ENCODE assay signal across 8 mouse cellular contexts in the genomic region with DNA sequence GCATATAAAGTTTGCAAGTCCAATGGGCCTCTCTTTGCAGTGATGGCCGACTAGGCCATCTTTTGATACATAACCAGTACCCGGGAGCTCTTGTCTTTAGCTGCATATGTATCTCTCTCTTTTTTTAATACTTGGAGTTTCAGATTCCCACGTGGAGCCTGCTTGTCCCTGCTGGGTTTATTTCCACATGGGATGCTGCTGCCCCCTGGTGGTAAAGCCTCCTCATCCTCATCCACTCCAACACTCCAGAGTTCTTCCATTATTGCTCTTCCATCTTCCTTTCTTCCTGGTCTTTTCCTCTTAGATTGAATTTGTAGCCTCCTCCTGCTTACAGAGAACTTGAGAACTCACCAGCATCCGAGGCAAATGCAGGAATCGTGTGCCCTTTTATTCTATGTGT. TPM values are rescaled to one million over a fixed set of nuclear protein-coding genes. Genes with fewer than 3 reads are reported as not detected.
DNase-seq lines count a peak whose midpoint lies in the region; ATAC-seq and TF ChIP-seq lines count a peak whose summit lies in the region.

No protein-coding gene starts in this region.

- H3K27ac ChIP-seq in CH12.LX (ENCODE audit: insufficient read depth, low read depth) = no peak overlapping the region
- H3K27ac ChIP-seq in forebrain, embryonic 16.5 days (ENCODE audit: low read length) = no peak overlapping the region
- H3K27ac ChIP-seq in lung, postnatal 0 days (ENCODE audit: low read length) = no peak overlapping the region
- no peak overlapping the region for H3K27ac ChIP-seq in stomach, postnatal 0 days (replicated peaks)

- no peak overlapping the region for H3K4me3 ChIP-seq in CH12.LX (replicated peaks in 1 of 3; ENCODE audit: low read depth in 2 of 3, low read length in 2 of 3, poor library complexity in 1 of 3)
- no peak overlapping the region for H3K4me3 ChIP-seq in forebrain, embryonic 16.5 days (replicated peaks; ENCODE audit: low read length)
- no peak overlapping the region for H3K4me3 ChIP-seq in lung, postnatal 0 days (ENCODE audit: low read depth, low read length)
- H3K4me3 ChIP-seq in stomach, postnatal 0 days (ENCODE audit: low read depth, low read length) = no peak overlapping the region

- dilution Hi-C loops in CH12.LX (cut with MboI; ENCODE audit: extremely low pct_ligation_motif_present, extremely low pct_unique_long_range_greater_than_20kb, low sequenced_read_pairs) = no loop called here

- TF ChIP-seq RAD21 in CH12.LX (IDR thresholded peaks at IDR 0.05; ENCODE audit: low read depth, low read length) = peak; percentile 45

- in situ Hi-C loops in CH12.LX (cut with MboI; ENCODE audit: low pct_ligation_motif_present, low pct_unique_long_range_greater_than_20kb, low sequenced_read_pairs) = loop anchor here (25.0 kb wide), 1 partner anchor 535 kb away; the partner anchor contains the start of gene Kcnh1

- TF ChIP-seq POLR2A in CH12.LX (IDR thresholded peaks at IDR 0.05; ENCODE audit: low read depth, low read length) = no peak

- H3K27me3 ChIP-seq in CH12.LX (replicated peaks) = peaks cover 2% of the 10 kb centered on the region
- no peaks in the 10 kb centered on the region for H3K27me3 ChIP-seq in forebrain, embryonic 16.5 days (replicated peaks; ENCODE audit: control insufficient read depth, insufficient read depth, low read length)
- H3K27me3 ChIP-seq in lung, postnatal 0 days (replicated peaks; ENCODE audit: insufficient read depth, low read length) = no peaks in the 10 kb centered on the region
- no peaks in the 10 kb centered on the region for H3K27me3 ChIP-seq in stomach, postnatal 0 days (ENCODE audit: control insufficient read depth, insufficient read depth, low read length)

- no peaks in the 10 kb centered on the region for H3K36me3 ChIP-seq in CH12.LX (replicated peaks in 1 of 2; ENCODE audit: control insufficient read depth in 1 of 2, insufficient read depth in 1 of 2, low read length in 1 of 2)
- H3K36me3 ChIP-seq in forebrain, embryonic 16.5 days (ENCODE audit: control insufficient read depth, insufficient read depth) = no peaks in the 10 kb centered on the region
- no peaks in the 10 kb centered on the region for H3K36me3 ChIP-seq in lung, postnatal 0 days (ENCODE audit: insufficient read depth, low read length)
- no peaks in the 10 kb centered on the region for H3K36me3 ChIP-seq in stomach, postnatal 0 days (ENCODE audit: control insufficient read depth, insufficient read depth, low read length)

- DNase-seq in gastrocnemius, adult 18-20 months (ENCODE audit: low spot score) = peak; percentile 40
- no peak for DNase-seq in gastrocnemius, postnatal 25 days
- DNase-seq in CH12.LX (ENCODE audit: extremely low read depth) = peak; percentile 50
- peak; percentile 18 for DNase-seq in c-Kit-positive CD71-negative TER-119-negative erythroid progenitor cells, embryonic 14.5 days (ENCODE audit: low read depth)
- DNase-seq in layer of hippocampus, adult 18-20 months (ENCODE audit: low spot score in 2 of 2) = peak; percentile 39 to 79
- DNase-seq in lung, postnatal 0 days (ENCODE audit: low spot score) = peak; percentile 74
- DNase-seq in stomach, postnatal 0 days (ENCODE audit: low spot score) = peak; percentile 75

- H3K4me2 ChIP-seq in CH12.LX (ENCODE audit: insufficient read depth, low read depth, poor library complexity, severe bottlenecking) = no peak overlapping the region
- no peak overlapping the region for H3K4me2 ChIP-seq in forebrain, embryonic 16.5 days (ENCODE audit: low read length)
- no peak overlapping the region for H3K4me2 ChIP-seq in lung, postnatal 0 days (replicated peaks; ENCODE audit: low read depth, low read length)
- no peak overlapping the region for H3K4me2 ChIP-seq in stomach, postnatal 0 days (replicated peaks; ENCODE audit: low read depth)

- H3K9ac ChIP-seq in CH12.LX (ENCODE audit: insufficient read depth, low read depth) = no peak overlapping the region
- no peak overlapping the region for H3K9ac ChIP-seq in forebrain, embryonic 16.5 days (replicated peaks; ENCODE audit: low read depth, low read length)
- H3K9ac ChIP-seq in lung, postnatal 0 days (replicated peaks; ENCODE audit: low read depth) = no peak overlapping the region
- H3K9ac ChIP-seq in stomach, postnatal 0 days (ENCODE audit: low read length) = no peak overlapping the region

- TF ChIP-seq CTCF in CH12.LX (conservative IDR thresholded peaks at IDR 0.05 in 1 of 2, IDR thresholded peaks at IDR 0.05 in 1 of 2; ENCODE audit: low read depth in 2 of 2, low read length in 2 of 2) = peak; percentile 65 to 77
- TF ChIP-seq CTCF in lung, postnatal 0 days (IDR thresholded peaks at IDR 0.05) = peak; percentile 84
- TF ChIP-seq CTCF in stomach, postnatal 0 days (IDR thresholded peaks at IDR 0.05; ENCODE audit: low read depth) = peak; percentile 83

- no peaks in the 10 kb centered on the region; a peak in 1 of 4 replicates for H3K4me1 ChIP-seq in CH12.LX (ENCODE audit: control insufficient read depth in 1 of 2, insufficient read depth in 2 of 2)
- peaks cover 3% of the 10 kb centered on the region; the same call in 1 of the 2 replicates for H3K4me1 ChIP-seq in forebrain, embryonic 16.5 days (replicated peaks; ENCODE audit: control insufficient read depth, insufficient read depth, low read length)
- no peaks in the 10 kb centered on the region for H3K4me1 ChIP-seq in lung, postnatal 0 days (ENCODE audit: insufficient read depth, low read depth, low read length)
- H3K4me1 ChIP-seq in stomach, postnatal 0 days (replicated peaks; ENCODE audit: control insufficient read depth, insufficient read depth) = no peaks in the 10 kb centered on the region

- ATAC-seq in forebrain, embryonic 16.5 days = peak; percentile 37; the same call in 1 of the 2 replicates
- no peak for ATAC-seq in lung, postnatal 0 days
- ATAC-seq in stomach, postnatal 0 days (ENCODE audit: low FRiP score, low TSS enrichment) = no peak

- H3K9me3 ChIP-seq in CH12.LX (replicated peaks; ENCODE audit: low read length) = no peaks in the 10 kb centered on the region
- H3K9me3 ChIP-seq in forebrain, embryonic 16.5 days (ENCODE audit: control insufficient read depth, low read length) = no peaks in the 10 kb centered on the region
- H3K9me3 ChIP-seq in lung, postnatal 0 days (ENCODE audit: low read length) = no peaks in the 10 kb centered on the region
- H3K9me3 ChIP-seq in stomach, postnatal 0 days (ENCODE audit: control insufficient read depth, low read length) = no peaks in the 10 kb centered on the region

- no peak for TF ChIP-seq EP300 in CH12.LX (IDR thresholded peaks at IDR 0.05; ENCODE audit: low read length)
- TF ChIP-seq EP300 in lung, postnatal 0 days (IDR thresholded peaks at IDR 0.05) = no peak
- no peak for TF ChIP-seq EP300 in stomach, postnatal 0 days (optimal IDR thresholded peaks at IDR 0.05)

- 26% methylated on average over 5 of the region's 5 CpGs for WGBS in forebrain, embryonic 16.5 days
- 20% methylated on average over 5 of the region's 5 CpGs for WGBS in lung, postnatal 0 days
- WGBS in stomach, postnatal 0 days = 19% methylated on average over 5 of the region's 5 CpGs

- no peaks in the 10 kb centered on the region for H3K79me2 ChIP-seq in CH12.LX (replicated peaks; ENCODE audit: control insufficient read depth, extremely low read depth, insufficient read depth, poor library complexity, severe bottlenecking)

TF ChIP-seq in CH12.LX, 34 proteins besides CTCF, POLR2A, EP300 and RAD21:
- TF ChIP-seq SMC3 (IDR thresholded peaks at IDR 0.05; ENCODE audit: low read depth, low read length) (peak; percentile 45; the same call in 1 of the 2 replicates), JUN (IDR thresholded peaks at IDR 0.05; ENCODE audit: insufficient read depth, low read depth, low read length) (no peak), MYC (IDR thresholded peaks at IDR 0.05; ENCODE audit: low read depth, low read length) (peak; percentile 57; the same call in 1 of the 2 replicates), IRF4 (IDR thresholded peaks at IDR 0.05; ENCODE audit: low read depth, low read length) (no peak)

RNA-seq across cellular contexts. Expression of gene Hhat, which starts 48.9 kb away (rescaled TPM):
- 1 to 10 TPM; 1.2 to 1.3 TPM for total RNA-seq in gastrocnemius, adult 18-20 months (2021)
- under 1 TPM; 0.72 TPM for total RNA-seq in gastrocnemius, postnatal 25 days (2021)
- total RNA-seq in CH12.LX (2012; rRNA removed) (0.21 and 0.29 TPM in 2 replicates), CH12.LX (2014; rRNA removed) (1.1 and 1.4 TPM in 2 replicates)
- polyA plus RNA-seq in CH12.LX (2012; ENCODE audit: insufficient read length, low read depth) = 1.2 and 1.8 TPM in 2 replicates
- 3.6 and 4.2 TPM in 2 replicates for polyA plus RNA-seq in forebrain, embryonic 16.5 days (2015; fragmentation: Nextera tagmentation; extraction: Ambion mirVana)
- total RNA-seq in layer of hippocampus, adult 18-20 months (2021) = 1 to 10 TPM; 1.7 TPM
- 2.4 and 3.5 TPM in 2 replicates for polyA plus RNA-seq in lung, postnatal 0 days (2015; fragmentation: Nextera tagmentation; extraction: Ambion mirVana)
- 3.1 and 3.6 TPM in 2 replicates for polyA plus RNA-seq in stomach, postnatal 0 days (2015; fragmentation: Nextera tagmentation; extraction: Ambion mirVana)
